16 mouse cellular contexts compared by ENCODE assay signal in genomic region chr13:73432466-73433149, GRCm38 (mm10). TPM values are rescaled to one million over a fixed set of nuclear protein-coding genes. Genes with fewer than 3 reads are reported as not detected.
DNase-seq lines count a peak whose midpoint lies in the region; ATAC-seq and TF ChIP-seq lines count a peak whose summit lies in the region.
"Had no signal": no experiment of that assay in that cellular context is flagged by ENCODE, and none has a peak within 500 bp of the region (broad histone marks: within the 10 kb centered on the region; RNA-seq: fewer than 3 reads in every experiment).

No protein-coding gene starts in this region.

- no peaks in the 10 kb centered on the region for H3K27me3 ChIP-seq in intestine, postnatal 0 days (replicated peaks; ENCODE audit: control insufficient read depth, insufficient read depth, low read length)
- H3K27me3 ChIP-seq in intestine, embryonic 16.5 days (replicated peaks; ENCODE audit: control insufficient read depth, insufficient read depth, low read length) = no peaks in the 10 kb centered on the region
- H3K27me3 ChIP-seq in MEL (ENCODE audit: control insufficient read depth in 1 of 2, insufficient read depth in 2 of 2, low read length in 2 of 2) = peaks cover 8 to 15% of the 10 kb centered on the region in 2 experiments
- no peaks in the 10 kb centered on the region for H3K27me3 ChIP-seq in liver, embryonic 14.5 days (ENCODE audit: control insufficient read depth, insufficient read depth, low read length)
- H3K27me3 ChIP-seq: embryonic facial prominence, embryonic 12.5 days had no signal

- no peak for ATAC-seq in intestine, postnatal 0 days
- ATAC-seq in intestine, embryonic 16.5 days = no peak
- no peak for ATAC-seq in liver, embryonic 14.5 days (ENCODE audit: insufficient read depth)
- 0 out of 2 replicates have a peak, but pooled peaks have one; percentile 27 for ATAC-seq in megakaryocyte progenitor cell, adult 5-6 weeks (replicated peaks; ENCODE audit: poor library complexity)
- ATAC-seq: CD4-positive, CD25-positive, alpha-beta regulatory T cell, adult 4 months had no signal

- 73% methylated on average over 7 of the region's 7 CpGs for WGBS in intestine, postnatal 0 days
- 76% methylated on average over 7 of the region's 7 CpGs for WGBS in intestine, embryonic 16.5 days
- WGBS in liver, embryonic 14.5 days (ENCODE audit: insufficient replicate concordance) = 74% methylated on average over 7 of the region's 7 CpGs

- no peak overlapping the region for H3K4me3 ChIP-seq in intestine, postnatal 0 days (ENCODE audit: low read depth, low read length)
- no peak overlapping the region for H3K4me3 ChIP-seq in intestine, embryonic 16.5 days (ENCODE audit: low read length)
- no peak overlapping the region for H3K4me3 ChIP-seq in MEL (ENCODE audit: control insufficient read depth in 1 of 2, insufficient read depth in 1 of 2, low read depth in 2 of 2, low read length in 2 of 2)
- H3K4me3 ChIP-seq in liver, embryonic 14.5 days (ENCODE audit: insufficient read depth in 1 of 2, low read depth in 2 of 2, low read length in 2 of 2) = no peak overlapping the region
- H3K4me3 ChIP-seq: embryonic facial prominence, embryonic 12.5 days; limb, embryonic 13.5 days; megakaryocyte, embryonic 14.5 days had no signal

- no peak overlapping the region for H3K4me2 ChIP-seq in intestine, postnatal 0 days (replicated peaks; ENCODE audit: low read depth)
- no peak overlapping the region for H3K4me2 ChIP-seq in intestine, embryonic 16.5 days (ENCODE audit: low read depth, low read length)
- no peak overlapping the region for H3K4me2 ChIP-seq in liver, embryonic 14.5 days (ENCODE audit: low read depth)
- H3K4me2 ChIP-seq: embryonic facial prominence, embryonic 12.5 days; limb, embryonic 13.5 days had no signal

- peak; percentile 7; the same call in 1 of the 2 replicates for TF ChIP-seq RAD21 in MEL (IDR thresholded peaks at IDR 0.05; ENCODE audit: low read depth, low read length)

- TF ChIP-seq EP300 in MEL (IDR thresholded peaks at IDR 0.05; ENCODE audit: low read depth in 1 of 2, low read length in 2 of 2) = no peak
- TF ChIP-seq EP300 in liver, embryonic 14.5 days (IDR thresholded peaks at IDR 0.05; ENCODE audit: low read depth) = no peak

- no peak for TF ChIP-seq POLR2A in MEL (IDR thresholded peaks at IDR 0.05; ENCODE audit: control insufficient read depth in 1 of 2, insufficient read depth in 1 of 2, low read depth in 1 of 2, low read length in 2 of 2, poor library complexity in 1 of 2)

- no peak for DNase-seq in MEL (ENCODE audit: low read depth, low spot score)
- DNase-seq in liver, embryonic 14.5 days (ENCODE audit: low read depth in 3 of 3, low spot score in 3 of 3) = no peak
- DNase-seq in cerebellum, postnatal 4 days (ENCODE audit: low spot score in 2 of 2) = no peak
- no peak for DNase-seq in urinary bladder, postnatal 10 days (ENCODE audit: low spot score)
- DNase-seq: adrenal gland, adult 8-10 months; cerebellum, postnatal 25 days; heart, adult 18-20 months; kidney, postnatal 36 days; layer of hippocampus, postnatal 36 days had no signal

- no peaks in the 10 kb centered on the region for H3K4me1 ChIP-seq in intestine, postnatal 0 days (replicated peaks; ENCODE audit: control insufficient read depth, insufficient read depth, low read length)
- H3K4me1 ChIP-seq in intestine, embryonic 16.5 days (ENCODE audit: control insufficient read depth, insufficient read depth, low read length) = no peaks in the 10 kb centered on the region
- no peaks in the 10 kb centered on the region for H3K4me1 ChIP-seq in MEL (ENCODE audit: control insufficient read depth in 1 of 2, insufficient read depth in 2 of 2, low read length in 2 of 2)
- H3K4me1 ChIP-seq in liver, embryonic 14.5 days (replicated peaks; ENCODE audit: control insufficient read depth in 2 of 2, insufficient read depth in 2 of 2, low read length in 1 of 2) = peaks cover 44 to 45% of the 10 kb centered on the region in 2 experiments
- H3K4me1 ChIP-seq: embryonic facial prominence, embryonic 12.5 days had no signal

- no peaks in the 10 kb centered on the region for H3K9me3 ChIP-seq in intestine, postnatal 0 days (ENCODE audit: control insufficient read depth)
- H3K9me3 ChIP-seq in intestine, embryonic 16.5 days (ENCODE audit: control insufficient read depth, low read length) = no peaks in the 10 kb centered on the region
- H3K9me3 ChIP-seq in MEL (replicated peaks; ENCODE audit: insufficient read depth, low read length) = no peaks in the 10 kb centered on the region
- no peaks in the 10 kb centered on the region for H3K9me3 ChIP-seq in liver, embryonic 14.5 days (ENCODE audit: control insufficient read depth, low read length)
- H3K9me3 ChIP-seq: embryonic facial prominence, embryonic 12.5 days; limb, embryonic 13.5 days; megakaryocyte, embryonic 14.5 days had no signal

- H3K79me2 ChIP-seq in MEL (ENCODE audit: control insufficient read depth, insufficient read depth, low read length, poor library complexity) = no peaks in the 10 kb centered on the region

- no peak overlapping the region for H3K27ac ChIP-seq in intestine, postnatal 0 days (ENCODE audit: low read depth, low read length)
- H3K27ac ChIP-seq in intestine, embryonic 16.5 days (ENCODE audit: low read length) = no peak overlapping the region
- H3K27ac ChIP-seq in MEL (ENCODE audit: control insufficient read depth, low read depth, low read length) = no peak overlapping the region
- H3K27ac ChIP-seq in liver, embryonic 14.5 days = peak overlapping the region; percentile 25
- H3K27ac ChIP-seq: embryonic facial prominence, embryonic 12.5 days; limb, embryonic 13.5 days had no signal

- peak; percentile 20; the same call in 1 of the 2 replicates for TF ChIP-seq CTCF in intestine, postnatal 0 days (IDR thresholded peaks at IDR 0.05; ENCODE audit: low read depth)
- TF ChIP-seq CTCF in MEL (IDR thresholded peaks at IDR 0.05 in 2 of 3, conservative IDR thresholded peaks at IDR 0.05 in 1 of 3; ENCODE audit: control insufficient read depth in 1 of 3, insufficient read depth in 1 of 3, low read depth in 2 of 3, low read length in 3 of 3, poor library complexity in 1 of 3, severe bottlenecking in 1 of 3) = peak in 1 of 3 experiments; percentile 12; a peak in 1 of 6 replicates
- TF ChIP-seq CTCF in liver, embryonic 14.5 days (IDR thresholded peaks at IDR 0.05; ENCODE audit: low read depth) = peak; percentile 62

- no peak overlapping the region for H3K9ac ChIP-seq in intestine, postnatal 0 days (ENCODE audit: low read depth, low read length)
- no peak overlapping the region for H3K9ac ChIP-seq in intestine, embryonic 16.5 days (ENCODE audit: low read depth, low read length)
- no peak overlapping the region for H3K9ac ChIP-seq in MEL (ENCODE audit: control insufficient read depth, low read depth, low read length, poor library complexity, severe bottlenecking)
- H3K9ac ChIP-seq in liver, embryonic 14.5 days (replicated peaks) = peak overlapping the region; percentile 13; the same call in 1 of the 2 replicates
- H3K9ac ChIP-seq: embryonic facial prominence, embryonic 12.5 days; limb, embryonic 13.5 days had no signal

- H3K36me3 ChIP-seq in intestine, postnatal 0 days (ENCODE audit: control insufficient read depth, insufficient read depth) = no peaks in the 10 kb centered on the region
- H3K36me3 ChIP-seq in intestine, embryonic 16.5 days (ENCODE audit: control insufficient read depth, insufficient read depth, low read length) = no peaks in the 10 kb centered on the region
- no peaks in the 10 kb centered on the region for H3K36me3 ChIP-seq in MEL (ENCODE audit: control insufficient read depth in 1 of 2, insufficient read depth in 2 of 2, low read length in 2 of 2)
- no peaks in the 10 kb centered on the region for H3K36me3 ChIP-seq in liver, embryonic 14.5 days (replicated peaks; ENCODE audit: control insufficient read depth, insufficient read depth, low read depth)
- H3K36me3 ChIP-seq: embryonic facial prominence, embryonic 12.5 days; limb, embryonic 13.5 days had no signal

TF ChIP-seq in MEL, 35 proteins besides CTCF, POLR2A, EP300 and RAD21:
- TF ChIP-seq TBP (IDR thresholded peaks at IDR 0.05; ENCODE audit: low read depth, low read length) (no peak), MYC (IDR thresholded peaks at IDR 0.05; ENCODE audit: low read depth, low read length) (no peak), USF1 (IDR thresholded peaks at IDR 0.05; ENCODE audit: low read depth, low read length) (no peak), SIN3A (IDR thresholded peaks at IDR 0.05; ENCODE audit: low read length) (no peak), SMC3 (IDR thresholded peaks at IDR 0.05; ENCODE audit: low read depth, low read length) (peak; percentile 32; the same call in 1 of the 2 replicates), KAT2A (conservative IDR thresholded peaks at IDR 0.05; ENCODE audit: low read depth, low read length) (no peak), JUND (IDR thresholded peaks at IDR 0.05; ENCODE audit: low read depth, low read length) (no peak)

RNA-seq across cellular contexts. Expression of gene Lpcat1, which starts 34.4 kb away (rescaled TPM):
- polyA plus RNA-seq in intestine, postnatal 0 days (2015; fragmentation: Nextera tagmentation; extraction: Ambion mirVana) = 8.2 and 8.4 TPM in 2 replicates
- 13.2 and 15.5 TPM in 2 replicates for polyA plus RNA-seq in intestine, embryonic 16.5 days (2015; fragmentation: Nextera tagmentation; extraction: Ambion mirVana)
- 30.5 and 38.8 TPM in 2 replicates for total RNA-seq in MEL (2012; rRNA removed)
- 10 to 100 TPM in 1 of 2 experiments, not detected in 1; 31.5 TPM for polyA plus RNA-seq in MEL (2012; ENCODE audit: insufficient read depth in 1 of 2, insufficient read length in 2 of 2, low read depth in 1 of 2, low replicate concordance in 2 of 2, missing spikeins in 1 of 2)
- polyA plus RNA-seq in liver, embryonic 14.5 days (2012; rRNA removed) = 49.5 and 61.0 TPM in 2 replicates
- 63.7 and 72.5 TPM in 2 replicates for polyA plus RNA-seq in liver, embryonic 14.5 days (2014; fragmentation: Nextera tagmentation; extraction: Ambion mirVana)
- 12.7 and 13.5 TPM in 2 replicates for total RNA-seq in megakaryocyte progenitor cell, adult 5-6 weeks (2015)
- 21.6 and 26.5 TPM in 2 replicates for total RNA-seq in megakaryocyte progenitor cell, adult 5-6 weeks (2017)
